Mouse (Mus musculus) adrenal gland, postnatal 14 days (tissue): ENCODE data around the gene Pold3. TPM values are rescaled to one million over a fixed set of nuclear protein-coding genes. Genes with fewer than 3 reads are reported as not detected.
A peak's percentile ranks its signal among the peaks of the same experiment; 100 is the strongest.

Source experiments
- DNase-seq: peaks from one replicate; pipeline ENCODE4 v3.0.0; 2021; ENCODE audit warnings: mixed read lengths
- long read RNA-seq, 2 experiments: library from polyadenylated mRNA; stranded (forward); transcript quantifications; one replicate each; pipeline ENCODE4 v2.0.0; 2021
- total RNA-seq: library from RNA; stranded (reverse); gene quantifications from 2 replicates; pipeline ENCODE4 v1.2.3, GENCODE M21; 2021

Pold3 gene
- total RNA-seq = 22.5 and 30.0 TPM in 2 replicates
- long read RNA-seq, experiment 1, transcript Pold3-201 (12 exons, 3,069 nt) = major isoform, 22 of 33 reads
- long read RNA-seq, experiment 1, partial matches to known transcripts = 2 of 33 reads
- long read RNA-seq, experiment 1, other reads (novel, unspliced or antisense) = 8 of 33 reads
- long read RNA-seq, experiment 2, transcript Pold3-201 (12 exons, 3,069 nt) = major isoform, 9 of 15 reads
- long read RNA-seq, experiment 2, partial matches to known transcripts = 0 of 15 reads
- long read RNA-seq, experiment 2, other reads (novel, unspliced or antisense) = 6 of 15 reads

- DNase-seq = peak; percentile 100
Observed at GRCm38 (mm10) chr7:100121376-100121789, at the start of gene Pold3. Pold3 (minus strand) TSS chr7:100121565.

GRCm38 (mm10) chr7:100170756-100171155 lies 49.4 kb upstream of the Pold3 start:
- no peak for DNase-seq

DNA sequence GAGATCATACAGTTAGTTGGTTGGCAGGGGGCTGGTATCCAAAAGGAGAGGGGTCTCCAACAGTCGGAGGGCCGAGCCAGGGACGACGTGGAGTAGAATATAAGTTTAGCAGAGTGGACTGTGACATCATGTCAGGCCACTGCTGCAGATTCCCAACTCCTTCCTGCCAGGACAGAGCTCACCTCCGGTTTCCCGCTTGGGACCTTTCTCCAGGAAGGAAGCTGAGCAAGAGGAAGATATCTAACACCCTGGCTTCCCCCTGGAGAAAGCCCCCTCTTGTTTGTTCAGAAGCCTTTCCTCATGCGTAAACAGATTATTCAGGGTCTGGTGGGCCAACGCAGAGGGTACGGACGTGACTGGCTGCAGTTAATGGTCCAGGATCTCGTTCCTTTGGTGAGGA lies 47.3 kb upstream of the Pold3 start:
- peak; percentile 15 for DNase-seq

- DNase-seq = no peak
Observed at GRCm38 (mm10) chr7:100163506-100163905, 42.1 kb upstream of the Pold3 start.

DNA sequence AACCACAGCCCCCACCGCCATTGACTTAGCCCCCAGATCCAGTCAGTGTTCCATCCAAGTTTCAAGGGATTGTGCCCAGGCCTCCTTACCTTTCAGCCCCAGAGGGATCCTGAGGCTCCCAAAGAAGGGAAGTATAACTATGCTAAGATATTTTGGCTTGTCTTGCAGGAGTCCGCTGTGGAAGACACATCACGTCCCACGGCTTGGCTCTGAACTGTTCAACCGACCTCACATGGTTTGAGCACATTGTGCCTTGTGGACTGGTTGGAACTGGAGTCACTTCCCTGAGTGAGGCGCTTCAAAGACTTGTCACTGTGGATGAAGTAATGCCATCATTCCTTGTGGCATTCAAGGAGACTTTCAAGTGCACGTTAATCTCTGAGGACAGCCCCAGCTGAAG lies 38.6 kb upstream of the Pold3 start:
- peak; percentile 52 for DNase-seq

- DNase-seq = peak; percentile 97
Observed at GRCm38 (mm10) chr7:100159105-100159841, 37.9 kb upstream of the Pold3 start, which contains the start of gene Lipt2. Lipt2 (plus strand) TSS chr7:100159277.

- no peak for DNase-seq
Observed at GRCm38 (mm10) chr7:100157669-100158068, 36.3 kb upstream of the Pold3 start.

- peak; percentile 43 for DNase-seq
Observed at GRCm38 (mm10) chr7:100150626-100151025, 29.3 kb upstream of the Pold3 start.

- peak; percentile 30 for DNase-seq
Observed at GRCm38 (mm10) chr7:100150086-100150485, 28.7 kb upstream of the Pold3 start.

- DNase-seq = no peak
Observed at GRCm38 (mm10) chr7:100148586-100148985, 27.2 kb upstream of the Pold3 start.

DNA sequence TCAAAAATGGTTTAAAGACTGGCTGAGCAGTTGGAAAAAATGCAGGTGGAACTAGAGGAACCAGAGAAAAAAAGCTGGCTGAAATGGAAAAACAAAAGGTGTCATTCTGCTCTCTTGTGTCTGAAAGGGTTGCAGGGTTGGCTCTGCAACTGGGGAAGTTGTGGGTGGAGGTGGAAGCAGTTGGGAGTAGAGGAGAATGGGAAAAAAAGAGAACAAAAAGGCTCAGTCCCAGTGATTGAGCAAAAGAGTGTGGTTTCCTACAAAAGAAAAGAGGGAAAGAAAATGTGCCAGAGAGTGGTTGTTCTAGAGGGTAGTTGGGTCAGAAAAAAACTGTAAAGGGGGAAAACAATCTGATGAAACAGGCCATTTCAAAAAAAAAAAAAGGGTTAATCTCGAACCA lies 19.2 kb upstream of the Pold3 start:
- DNase-seq = no peak

GRCm38 (mm10) chr7:100138075-100138474 lies 16.7 kb upstream of the Pold3 start:
- DNase-seq = no peak

GRCm38 (mm10) chr7:100137038-100137437 lies 15.7 kb upstream of the Pold3 start:
- DNase-seq = peak; percentile 50

- DNase-seq = no peak
Observed at GRCm38 (mm10) chr7:100132379-100132778, 11.0 kb upstream of the Pold3 start.

- DNase-seq = no peak
Observed at GRCm38 (mm10) chr7:100130592-100130991, 9.2 kb upstream of the Pold3 start.

DNA sequence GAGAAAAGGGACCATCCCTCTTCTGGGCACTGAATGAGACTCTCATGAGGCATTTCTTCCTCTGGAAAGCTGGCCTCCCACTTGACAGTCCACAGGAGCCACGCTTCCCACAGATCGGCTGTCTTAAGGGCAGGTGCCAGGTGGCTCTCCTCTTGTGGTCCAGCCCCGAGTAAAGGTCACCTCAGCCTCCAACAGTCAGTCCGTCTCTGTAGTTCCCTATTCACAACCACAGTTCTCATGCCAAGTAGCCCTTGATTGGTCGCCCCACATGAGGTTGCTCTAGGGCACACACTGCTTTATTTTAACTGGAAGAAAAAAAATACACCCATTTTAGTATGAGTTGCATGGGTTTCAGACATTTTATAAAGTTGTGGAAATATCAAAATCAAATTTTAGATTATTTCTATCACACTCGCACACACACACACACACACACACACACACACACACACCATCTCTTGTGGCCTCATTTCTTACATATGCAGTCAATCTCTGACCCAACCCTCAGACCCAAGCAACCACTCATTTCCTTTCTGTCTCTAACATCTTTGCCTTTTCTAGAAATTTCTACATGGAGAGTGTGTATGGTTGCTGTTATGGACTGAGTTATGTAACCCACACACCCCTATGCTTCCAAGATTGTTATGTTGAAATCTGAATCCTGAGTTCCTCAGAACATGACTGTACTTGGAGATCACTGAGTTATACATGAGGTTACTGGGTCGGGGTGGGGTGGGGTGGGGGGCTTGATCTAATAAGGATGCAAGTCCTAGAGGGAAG lies 7.1 kb upstream of the Pold3 start:
- no peak for DNase-seq

DNA sequence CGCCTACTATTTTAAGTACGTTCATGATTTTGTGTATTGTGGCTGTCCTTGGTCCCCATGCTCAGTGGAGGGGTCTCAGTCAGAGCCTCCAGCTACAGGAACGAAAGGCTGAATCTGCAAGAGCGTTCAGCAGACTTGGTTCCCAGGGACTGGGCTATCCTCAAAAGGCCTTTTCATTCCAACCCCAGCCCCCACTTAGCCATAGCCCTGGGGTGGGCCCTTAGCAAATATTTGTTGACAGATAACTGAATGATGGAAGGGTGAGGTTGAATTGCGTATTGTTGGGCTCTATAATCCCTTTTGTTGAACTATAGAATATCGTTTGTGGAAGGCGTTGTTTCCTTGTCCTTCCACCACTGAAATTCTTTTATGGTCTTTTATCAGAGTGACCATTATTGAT lies 5.1 kb upstream of the Pold3 start:
- DNase-seq = no peak

GRCm38 (mm10) chr7:100125166-100125565 lies 3.8 kb upstream of the Pold3 start:
- no peak for DNase-seq

GRCm38 (mm10) chr7:100124211-100124610 lies 2.8 kb upstream of the Pold3 start:
- DNase-seq = peak; percentile 53

DNA sequence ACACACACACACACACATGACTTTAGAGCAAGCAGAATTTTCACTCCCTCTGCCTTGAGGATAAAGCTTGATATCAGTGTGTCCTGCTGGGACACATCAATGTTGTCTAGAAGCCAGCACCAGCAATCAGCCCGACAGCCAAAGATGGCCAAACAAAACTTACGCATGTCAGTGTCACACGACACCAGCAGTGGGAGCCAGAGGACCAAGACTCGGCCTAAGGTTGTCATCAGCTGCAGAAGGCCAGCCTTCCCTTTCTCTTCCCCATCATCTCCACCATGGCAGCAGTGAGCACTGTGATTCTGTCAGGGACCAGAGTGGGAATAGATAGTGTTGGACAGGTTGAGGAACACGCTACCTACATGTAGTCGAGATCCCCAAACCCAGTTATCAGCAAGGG lies 2.1 kb upstream of the Pold3 start:
- DNase-seq = peak; percentile 69

DNA sequence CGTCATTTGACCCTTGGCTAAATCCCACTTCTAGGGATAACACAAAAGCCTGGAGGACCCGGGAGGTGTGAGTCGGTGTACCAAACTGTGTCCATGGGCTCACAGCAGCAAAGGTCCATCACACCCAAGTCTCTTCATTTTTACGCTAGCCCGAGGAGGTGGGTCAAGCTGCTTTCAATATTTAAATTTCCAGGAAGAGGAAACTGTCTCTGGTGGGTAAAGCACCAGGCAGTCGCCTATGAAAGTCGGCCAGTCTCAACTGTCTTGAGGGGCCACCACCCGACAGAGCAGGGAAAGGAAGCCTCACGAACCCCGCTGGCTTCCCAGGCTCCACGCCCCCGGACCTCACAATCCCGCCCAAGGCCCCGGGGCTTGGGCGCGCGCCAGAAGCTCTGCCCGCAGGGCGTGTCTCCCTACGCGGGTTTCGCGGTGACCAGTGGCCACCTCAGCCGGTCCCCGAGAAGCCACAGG lies 539 bp downstream of the Pold3 start:
- peak; percentile 78 for DNase-seq

DNA sequence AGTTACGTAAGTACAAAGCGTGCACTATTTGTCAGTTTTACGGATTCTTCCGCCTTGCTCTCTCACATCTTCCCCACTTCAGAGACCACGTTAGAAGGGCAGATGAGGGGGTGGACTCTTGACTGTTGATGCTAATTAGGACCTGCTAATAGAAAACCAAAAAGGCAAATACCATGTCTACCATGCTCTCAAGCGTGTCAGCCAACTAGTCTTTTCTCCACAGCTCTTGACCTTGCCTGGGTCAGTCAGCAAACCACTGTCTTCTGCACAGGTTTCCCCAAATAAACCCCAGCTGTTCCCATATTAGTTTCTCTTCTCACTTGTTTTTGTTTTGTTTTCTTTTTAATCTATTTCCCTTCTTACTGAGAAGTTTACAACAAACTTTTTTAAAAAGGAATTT lies 7.1 kb downstream of the Pold3 start:
- DNase-seq = no peak

GRCm38 (mm10) chr7:100113821-100114220 lies 7.5 kb downstream of the Pold3 start:
- no peak for DNase-seq
